Mouse (Mus musculus) liver, embryonic 16.5 days (tissue): Measurements from ENCODE around the gene Ttll5. TPM values are rescaled to one million over a fixed set of nuclear protein-coding genes. Genes with fewer than 3 reads are reported as not detected.

ENCODE experiments used
- ATAC-seq: fragments of 200-750 bp; cut with Nextera tagmentation; 2 replicates; pipeline ENCODE4 v1.8.0; 2017; ENCODE audit warnings: low read depth, mild to moderate bottlenecking, moderate number of reproducible peaks, moderate library complexity
- H3K27ac ChIP-seq: fragments of 300-500 bp; sonication (generic); 2 replicates; pipeline ENCODE4 v1.5.1; 2014; ENCODE audit warnings: mild to moderate bottlenecking, low read length
- H3K27me3 ChIP-seq: fragments of 300-500 bp; sonication (generic); 2 replicates; pipeline ENCODE4 v1.6.1; 2014; ENCODE audit warnings: low read depth, low read length, mixed read lengths; ENCODE audit not compliant: control insufficient read depth, insufficient read depth
- H3K36me3 ChIP-seq: fragments of 300-500 bp; sonication (generic); 2 replicates; pipeline ENCODE4 v1.6.1; 2014; ENCODE audit warnings: mild to moderate bottlenecking; ENCODE audit not compliant: control insufficient read depth, insufficient read depth
- H3K4me1 ChIP-seq: fragments of 300-500 bp; sonication (generic); 2 replicates; pipeline ENCODE4 v1.6.1; 2014; ENCODE audit warnings: low read depth, low read length, mixed read lengths; ENCODE audit not compliant: control insufficient read depth
- H3K4me2 ChIP-seq: fragments of 300-500 bp; sonication (generic); 2 replicates; pipeline ENCODE4 v1.6.1; 2014; ENCODE audit warnings: low read depth, low read length, mixed read lengths
- H3K4me3 ChIP-seq: fragments of 300-500 bp; sonication (generic); 2 replicates; pipeline ENCODE4 v1.5.1; 2014; ENCODE audit warnings: low read depth, mild to moderate bottlenecking, low read length
- H3K9ac ChIP-seq: fragments of 300-500 bp; sonication (generic); 2 replicates; pipeline ENCODE4 v1.6.1; 2014; ENCODE audit warnings: low read depth, low read length
- H3K9me3 ChIP-seq: fragments of 300-500 bp; sonication (generic); replicated peaks from 2 replicates; pipeline ENCODE4 v1.6.1; 2016; ENCODE audit warnings: low read length; ENCODE audit not compliant: control insufficient read depth
- WGBS: fragments of 180-500 bp; shearing (Covaris S2); extraction: QIAGEN DNeasy Blood & Tissue Kit; methylation state at CpG from one replicate; pipeline ENCODE4 v1.1.7; 2014; ENCODE audit not compliant: insufficient replicate concordance; 5-methylcytosine and 5-hydroxymethylcytosine counted together
- polyA plus RNA-seq: library from polyadenylated mRNA; unstranded; fragments of >200 nt; fragmentation: Nextera tagmentation; extraction: Ambion mirVana; gene quantifications from 2 replicates; pipeline ENCODE4 v1.2.1, GENCODE M21; 2015

The Ttll5 gene
- polyA plus RNA-seq, 1 experiment from 2014 or later, result 6.0 TPM

DNA sequence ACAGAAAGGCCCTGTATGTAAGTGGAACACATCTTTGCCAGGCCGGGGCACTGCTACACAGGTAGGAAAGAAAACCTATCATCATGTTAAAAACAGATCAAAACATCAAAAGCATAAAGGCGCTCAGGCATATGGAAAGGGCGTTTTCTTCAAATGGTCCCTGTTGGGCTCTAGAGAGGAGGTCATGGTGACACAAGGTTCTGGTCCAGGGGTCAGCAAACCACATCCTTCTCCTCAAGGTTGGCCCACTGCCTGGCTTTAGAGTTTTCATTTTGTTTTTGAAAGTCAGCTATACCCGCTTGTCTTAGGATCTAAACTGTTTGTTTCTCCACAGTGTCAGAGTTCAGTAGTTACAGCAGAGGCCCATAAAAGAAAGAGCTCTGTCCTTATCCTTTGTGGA, 285.1 kb downstream of the Ttll5 start:
- H3K27me3 ChIP-seq, result no peaks in the 10 kb centered on the region
- H3K4me2 ChIP-seq, result no peak overlapping the region
- H3K4me3 ChIP-seq, result no peak overlapping the region
- no peak overlapping the region for H3K27ac ChIP-seq
- no peaks in the 10 kb centered on the region for H3K36me3 ChIP-seq
- ATAC-seq, result no peak
- H3K9ac ChIP-seq, result no peak overlapping the region
- no peaks in the 10 kb centered on the region for H3K9me3 ChIP-seq
- no peaks in the 10 kb centered on the region for H3K4me1 ChIP-seq
- 68% methylated on average over 4 of the region's 4 CpGs for WGBS

DNA sequence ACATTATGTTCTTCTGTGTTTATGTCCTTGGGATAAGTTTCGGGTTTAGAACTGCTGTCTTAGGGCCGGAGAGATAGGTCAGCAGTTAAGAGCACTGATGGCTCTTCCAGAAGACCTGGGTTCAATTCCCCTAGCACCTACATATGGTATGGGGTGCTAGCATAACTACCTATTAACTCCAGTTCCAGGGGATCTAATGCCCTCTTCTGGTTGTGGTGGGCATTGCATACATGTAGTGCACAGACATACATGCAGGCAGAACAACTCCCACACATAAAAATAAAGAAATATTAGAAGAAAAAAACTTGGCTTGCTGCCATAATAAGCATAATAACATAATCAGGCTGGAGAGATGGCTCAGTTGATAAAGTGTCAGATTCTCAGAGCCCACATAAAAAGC, 286.2 kb downstream of the Ttll5 start:
- Histone ChIP-seq H3K27me3 (no peaks in the 10 kb centered on the region), H3K9me3 (no peaks in the 10 kb centered on the region), H3K4me3 (no peak overlapping the region), H3K9ac (no peak overlapping the region), H3K27ac (no peak overlapping the region), H3K4me1 (no peaks in the 10 kb centered on the region), H3K4me2 (no peak overlapping the region), H3K36me3 (no peaks in the 10 kb centered on the region)
- ATAC-seq, result no peak
- WGBS, result 68% methylated on average over 2 of the region's 2 CpGs

Other genes with a start within 250 kb of the Ttll5 start
- 0.12 TPM in 1 of 2 replicates, not detected in the other for gene Jdp2, start 225.6 kb upstream of the Ttll5 start, polyA plus RNA-seq
- gene Batf, start 138.0 kb upstream of the Ttll5 start, polyA plus RNA-seq, result 2.5 and 4.0 TPM in 2 replicates
- 8.8 and 10.0 TPM in 2 replicates for gene Flvcr2, start 78.1 kb upstream of the Ttll5 start, polyA plus RNA-seq
- gene Erg28, start 109 bp upstream of the Ttll5 start, polyA plus RNA-seq, result 83.0 and 90.3 TPM in 2 replicates